ENCODE assay signal across 32 mouse cellular contexts in genomic region chr7:94967601-94968000, GRCm38 (mm10).
A peak's percentile ranks its signal among the peaks of the same experiment; 100 is the strongest.
DNase-seq lines count a peak whose midpoint lies in the region; ATAC-seq lines count a peak whose summit lies in the region.
"Had no signal": no experiment of that assay in that cellular context is flagged by ENCODE, and none has a peak within 500 bp of the region (broad histone marks: within the 10 kb centered on the region; RNA-seq: fewer than 3 reads in every experiment).

No protein-coding gene starts in this region.

- no peak overlapping the region for H3K27ac ChIP-seq in forebrain, embryonic 12.5 days
- H3K27ac ChIP-seq: embryonic facial prominence, embryonic 10.5 days; embryonic facial prominence, embryonic 13.5 days; forebrain, embryonic 10.5 days; forebrain, embryonic 15.5 days; heart, embryonic 15.5 days; hindbrain, embryonic 10.5 days; hindbrain, embryonic 13.5 days; intestine, embryonic 15.5 days; kidney, embryonic 15.5 days had no signal

- peak; percentile 12 for DNase-seq in adrenal gland, adult 8-10 months
- DNase-seq in adrenal gland, adult 18-20 months (ENCODE audit: low spot score in 2 of 2) = no peak
- DNase-seq in adrenal gland, postnatal 10 days = peak; percentile 10
- peak; percentile 16 to 39 for DNase-seq in adrenal gland, postnatal 36 days
- peak; percentile 59 for DNase-seq in gonadal fat pad, adult 2 months (ENCODE audit: low read depth)
- DNase-seq in cerebellum, adult 11-12 months = no peak
- DNase-seq: cerebellum, adult 11 months; cerebellum, adult 8-10 months; cerebellum, postnatal 36 days; embryo, embryonic 11 days; gastrocnemius, postnatal 10 days; gastrocnemius, postnatal 36 days; heart, adult 11 months; heart, postnatal 10 days; heart, postnatal 36 days; kidney, adult 11 months; kidney, adult 8-10 months had no signal

- no peak overlapping the region for H3K4me3 ChIP-seq in forebrain, embryonic 12.5 days (replicated peaks)
- H3K4me3 ChIP-seq: embryonic facial prominence, embryonic 10.5 days; embryonic facial prominence, embryonic 13.5 days; erythroblast, embryonic 14.5 days; forebrain, embryonic 10.5 days; forebrain, embryonic 15.5 days; heart, embryonic 12.5 days; heart, embryonic 15.5 days; hindbrain, embryonic 10.5 days; hindbrain, embryonic 13.5 days; intestine, embryonic 15.5 days; kidney, embryonic 15.5 days had no signal

- ATAC-seq in forebrain, embryonic 12.5 days (ENCODE audit: low FRiP score) = no peak
- ATAC-seq: activated CD4-positive, CD25-positive, alpha-beta regulatory T cell, adult 4 months; CD4-positive, CD25-positive, alpha-beta regulatory T cell, adult 4 months; forebrain, embryonic 15.5 days; hindbrain, embryonic 16.5 days; intestine, embryonic 15.5 days had no signal

- H3K4me2 ChIP-seq in forebrain, embryonic 12.5 days = no peak overlapping the region
- H3K4me2 ChIP-seq: embryonic facial prominence, embryonic 13.5 days; forebrain, embryonic 15.5 days; heart, embryonic 12.5 days; heart, embryonic 15.5 days; hindbrain, embryonic 13.5 days; intestine, embryonic 15.5 days; kidney, embryonic 15.5 days had no signal

- no peaks in the 10 kb centered on the region for H3K36me3 ChIP-seq in forebrain, embryonic 12.5 days (replicated peaks)
- H3K36me3 ChIP-seq: embryonic facial prominence, embryonic 10.5 days; embryonic facial prominence, embryonic 13.5 days; forebrain, embryonic 10.5 days; forebrain, embryonic 15.5 days; heart, embryonic 12.5 days; heart, embryonic 15.5 days; hindbrain, embryonic 10.5 days; hindbrain, embryonic 13.5 days; intestine, embryonic 15.5 days; kidney, embryonic 15.5 days had no signal

- H3K9ac ChIP-seq in forebrain, embryonic 12.5 days = no peak overlapping the region
- H3K9ac ChIP-seq: embryonic facial prominence, embryonic 13.5 days; forebrain, embryonic 15.5 days; heart, embryonic 12.5 days; heart, embryonic 15.5 days; hindbrain, embryonic 13.5 days; intestine, embryonic 15.5 days; kidney, embryonic 15.5 days had no signal

- H3K4me1 ChIP-seq in forebrain, embryonic 12.5 days = no peaks in the 10 kb centered on the region
- H3K4me1 ChIP-seq: embryonic facial prominence, embryonic 10.5 days; embryonic facial prominence, embryonic 13.5 days; heart, embryonic 12.5 days; heart, embryonic 15.5 days; hindbrain, embryonic 10.5 days; hindbrain, embryonic 13.5 days; intestine, embryonic 15.5 days; kidney, embryonic 15.5 days had no signal

- no peaks in the 10 kb centered on the region for H3K27me3 ChIP-seq in forebrain, embryonic 12.5 days
- H3K27me3 ChIP-seq: embryonic facial prominence, embryonic 13.5 days; forebrain, embryonic 15.5 days; heart, embryonic 12.5 days; heart, embryonic 15.5 days; hindbrain, embryonic 13.5 days; intestine, embryonic 15.5 days; kidney, embryonic 15.5 days had no signal

- no peaks in the 10 kb centered on the region for H3K9me3 ChIP-seq in forebrain, embryonic 12.5 days
- H3K9me3 ChIP-seq: embryonic facial prominence, embryonic 10.5 days; embryonic facial prominence, embryonic 13.5 days; forebrain, embryonic 10.5 days; forebrain, embryonic 15.5 days; heart, embryonic 12.5 days; heart, embryonic 15.5 days; hindbrain, embryonic 10.5 days; hindbrain, embryonic 13.5 days; intestine, embryonic 15.5 days; kidney, embryonic 15.5 days had no signal

Comparison
In these comparisons a context has a peak if more than half of its experiments do, and no peak if none do; other contexts are left out.
1. DNase-seq: peak in adrenal gland, adult 8-10 months (single experiment), adrenal gland, postnatal 10 days (single experiment), adrenal gland, postnatal 36 days (2 of 2) and gonadal fat pad, adult 2 months (single experiment); none in adrenal gland, adult 18-20 months (0 of 2) and cerebellum, adult 11-12 months (single experiment).